Mouse (Mus musculus) c-Kit-positive CD71-positive TER-119-positive erythroid progenitor cells, embryonic 14.5 days (primary cell): ENCODE measurements around the gene Nobox.

Experiments used
- DNase-seq: peaks from one replicate; pipeline ENCODE4 v3.0.0-alpha.2; 2013; ENCODE audit warnings: low spot score

Nobox gene

GRCm38 (mm10) chr6:43274123-43274522 is 35.2 kb downstream of the Nobox start:
- DNase-seq = no peak

GRCm38 (mm10) chr6:43272597-43272996 is 36.8 kb downstream of the Nobox start:
- DNase-seq = no peak

- no peak for DNase-seq
Observed at GRCm38 (mm10) chr6:43266356-43266755, 43.0 kb downstream of the Nobox start.

- DNase-seq = no peak
Observed at GRCm38 (mm10) chr6:43265363-43266041, 43.9 kb downstream of the Nobox start, which contains the start of gene Arhgef5. Arhgef5 (plus strand) TSS chr6:43265582.

GRCm38 (mm10) chr6:43260756-43261155 is 48.6 kb downstream of the Nobox start:
- no peak for DNase-seq

- DNase-seq = no peak
Observed at GRCm38 (mm10) chr6:43254193-43254926, 55.0 kb downstream of the Nobox start.
